Mouse (Mus musculus) lung, adult 2 months (tissue): ENCODE data around the gene Cdk5rap2. TPM values are rescaled to one million over a fixed set of nuclear protein-coding genes. Genes with fewer than 3 reads are reported as not detected.
A peak's percentile ranks its signal among the peaks of the same experiment; 100 is the strongest.

ENCODE experiments used
- DNase-seq: peaks from one replicate; pipeline ENCODE4 v3.0.0; 2022
- H3K4me1 ChIP-seq: fragments of 200-500 bp; 2 replicates; pipeline ENCODE4 v1.6.1; 2011; ENCODE audit warnings: low read length; ENCODE audit not compliant: control insufficient read depth, insufficient read depth
- H3K4me3 ChIP-seq: fragments of 200-500 bp; replicated peaks from 2 replicates; pipeline ENCODE3; 2011; ENCODE audit warnings: low read depth, mild to moderate bottlenecking, control low read depth, low read length; ENCODE audit errors: extremely low read depth
- CTCF ChIP-seq: fragments of 200-500 bp; IDR thresholded peaks from 2 replicates; pipeline ENCODE4 v1.5.1; 2011; ENCODE audit warnings: mild to moderate bottlenecking, low read length, control low read depth; ENCODE audit not compliant: insufficient read depth
- POLR2A ChIP-seq: fragments of 200-500 bp; IDR thresholded peaks from 2 replicates; pipeline ENCODE4 v1.6.1; 2011; ENCODE audit warnings: low read depth, mild to moderate bottlenecking, control low read depth, low read length, borderline replicate concordance; ENCODE audit errors: extremely low read depth
- WGBS: fragments of 180-500 bp; shearing (Covaris S2); methylation state at CpG from one replicate; pipeline ENCODE4 v1.1.7; 2018; 5-methylcytosine and 5-hydroxymethylcytosine counted together
- polyA plus RNA-seq: library from polyadenylated mRNA; depleted of rRNA; stranded (reverse); fragments of >200 nt; gene quantifications from 2 replicates; pipeline ENCODE4 v1.2.3, GENCODE M21; 2012

Cdk5rap2 gene
- polyA plus RNA-seq, 1 experiment: 3.0 TPM

GRCm38 (mm10) chr4:70355659-70356350, 54.4 kb downstream of the Cdk5rap2 start:
- no peaks in the 10 kb centered on the region for H3K4me1 ChIP-seq
- H3K4me3 ChIP-seq: no peak overlapping the region
- DNase-seq: peak; percentile 12
- TF ChIP-seq POLR2A (no peak), CTCF (peak; percentile 74)
- WGBS: 72% methylated on average over 9 of the region's 9 CpGs

GRCm38 (mm10) chr4:70354448-70354847, 55.8 kb downstream of the Cdk5rap2 start:
- TF ChIP-seq POLR2A (no peak), CTCF (no peak)
- Histone ChIP-seq H3K4me1 (no peaks in the 10 kb centered on the region), H3K4me3 (no peak overlapping the region)
- DNase-seq: no peak
- WGBS: 84% methylated on average over 14 of the region's 14 CpGs

DNA sequence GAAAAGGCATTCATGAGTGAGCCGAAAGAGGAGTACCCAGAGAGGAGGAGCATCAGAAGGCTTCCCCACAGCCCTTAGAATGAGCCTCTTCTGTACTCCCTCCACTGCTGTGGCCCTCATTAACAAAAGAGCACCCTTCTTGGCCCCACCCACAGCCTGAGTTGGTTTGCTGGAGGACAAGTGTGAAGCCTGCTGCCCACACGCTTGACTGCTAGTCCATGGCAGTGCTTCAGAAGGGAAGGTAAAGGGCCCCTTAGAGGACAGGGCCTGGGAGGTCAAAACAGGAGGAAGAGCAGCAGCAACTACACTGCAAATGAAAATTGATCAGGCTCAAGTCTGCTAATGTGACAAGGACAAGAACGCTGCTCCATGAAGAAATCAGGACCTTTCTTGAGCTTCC, 56.6 kb downstream of the Cdk5rap2 start:
- DNase-seq: no peak
- 68% methylated on average over 3 of the region's 3 CpGs for WGBS
- H3K4me3 ChIP-seq: no peak overlapping the region
- TF ChIP-seq CTCF (no peak), POLR2A (no peak)
- no peaks in the 10 kb centered on the region for H3K4me1 ChIP-seq

GRCm38 (mm10) chr4:70335444-70336144, 74.6 kb downstream of the Cdk5rap2 start:
- no peak for TF ChIP-seq POLR2A
- no peak for TF ChIP-seq CTCF
- no peak overlapping the region for H3K4me3 ChIP-seq
- WGBS: 69% methylated on average over 11 of the region's 11 CpGs
- no peaks in the 10 kb centered on the region for H3K4me1 ChIP-seq
- DNase-seq: no peak

DNA sequence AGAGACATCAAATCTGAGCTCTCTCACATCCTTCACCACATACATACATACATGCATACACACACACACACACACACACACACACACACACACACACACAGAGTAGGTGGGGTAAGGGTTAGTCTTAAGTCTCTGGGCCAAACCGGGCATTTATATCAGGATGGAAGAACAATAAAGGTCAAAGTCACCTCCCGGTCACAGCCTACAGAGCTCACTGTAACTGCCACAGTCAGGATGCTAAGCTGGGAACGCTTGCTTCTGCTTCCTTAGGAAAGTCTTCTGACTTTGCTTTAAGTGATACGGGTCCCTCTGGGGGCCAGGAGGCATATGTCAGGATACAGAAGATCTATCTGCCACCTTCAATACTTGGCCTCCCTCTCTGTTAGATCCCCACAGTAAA, 75.2 kb downstream of the Cdk5rap2 start:
- DNase-seq: no peak
- Histone ChIP-seq H3K4me1 (no peaks in the 10 kb centered on the region), H3K4me3 (no peak overlapping the region)
- TF ChIP-seq POLR2A: no peak
- 51% methylated on average over 4 of the region's 4 CpGs for WGBS

GRCm38 (mm10) chr4:70332981-70333380, 77.3 kb downstream of the Cdk5rap2 start:
- TF ChIP-seq CTCF (no peak), POLR2A (no peak)
- DNase-seq: no peak
- Histone ChIP-seq H3K4me3 (no peak overlapping the region), H3K4me1 (no peaks in the 10 kb centered on the region)
- 96% methylated on average over 6 of the region's 6 CpGs for WGBS

GRCm38 (mm10) chr4:70332576-70332975, 77.7 kb downstream of the Cdk5rap2 start:
- H3K4me1 ChIP-seq: no peaks in the 10 kb centered on the region
- no peak overlapping the region for H3K4me3 ChIP-seq
- TF ChIP-seq POLR2A (no peak), CTCF (no peak)
- DNase-seq: no peak
- WGBS: 89% methylated on average over 7 of the region's 7 CpGs

DNA sequence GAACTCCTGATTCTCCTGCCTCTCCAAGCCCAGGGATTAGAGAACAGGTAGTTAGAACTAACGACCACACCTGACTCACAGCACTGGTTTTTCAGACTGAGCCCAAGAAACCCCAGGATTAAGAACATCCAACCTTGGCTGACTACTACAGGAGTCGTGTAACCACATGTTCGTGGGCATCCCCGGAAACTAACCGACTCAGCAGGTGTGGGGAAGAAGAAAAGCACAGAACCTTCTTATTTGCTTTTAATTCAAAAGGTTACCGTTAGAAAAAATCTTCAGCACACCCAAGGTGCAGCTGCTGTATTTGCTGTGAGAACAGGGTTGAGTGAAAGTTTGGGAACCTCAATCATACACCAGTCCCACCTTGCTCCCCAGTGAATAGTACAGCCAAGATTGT, 79.1 kb downstream of the Cdk5rap2 start:
- H3K4me3 ChIP-seq: no peak overlapping the region
- TF ChIP-seq CTCF (no peak), POLR2A (no peak)

GRCm38 (mm10) chr4:70328033-70328432, 82.2 kb downstream of the Cdk5rap2 start:
- WGBS: 91% methylated on average over 9 of the region's 9 CpGs
- TF ChIP-seq POLR2A (no peak), CTCF (no peak)

More for the DNA sequence above, 79.1 kb downstream of the Cdk5rap2 start:
- H3K4me1 ChIP-seq: no peaks in the 10 kb centered on the region
- DNase-seq: no peak
- WGBS: 85% methylated on average over 6 of the region's 6 CpGs

DNA sequence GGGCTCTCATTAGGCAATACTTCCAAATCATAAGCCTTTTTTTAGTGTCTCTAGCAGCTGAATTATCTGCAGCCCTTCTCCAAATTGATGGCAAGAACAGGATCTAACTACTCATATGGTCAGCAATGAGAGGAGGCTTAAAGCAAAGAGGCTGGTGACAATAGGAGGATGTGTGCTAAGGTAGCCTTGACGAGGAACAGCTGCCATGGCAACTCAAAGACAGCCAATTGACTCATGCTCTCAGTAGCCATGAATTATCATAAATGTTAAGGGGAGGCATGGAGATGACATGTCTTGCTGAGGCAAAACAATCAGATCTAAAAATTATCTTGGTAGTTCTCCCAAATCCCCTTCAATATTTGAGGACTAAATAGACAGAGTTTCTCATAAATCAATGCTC, 82.8 kb downstream of the Cdk5rap2 start:
- DNase-seq: no peak
- TF ChIP-seq POLR2A: no peak
- TF ChIP-seq CTCF: no peak
- WGBS: 71% methylated on average over 1 of the region's 1 CpGs

More at GRCm38 (mm10) chr4:70328033-70328432, 82.2 kb downstream of the Cdk5rap2 start:
- no peak for DNase-seq
- Histone ChIP-seq H3K4me1 (no peaks in the 10 kb centered on the region), H3K4me3 (no peak overlapping the region)

More for the DNA sequence above, 82.8 kb downstream of the Cdk5rap2 start:
- H3K4me3 ChIP-seq: no peak overlapping the region
- no peaks in the 10 kb centered on the region for H3K4me1 ChIP-seq
